Mouse (Mus musculus): Measurements from ENCODE around the gene Ccdc187. TPM values are rescaled to one million over a fixed set of nuclear protein-coding genes. Genes with fewer than 3 reads are reported as not detected.

Gene Ccdc187
- total RNA-seq, 1 experiment, result 0.18 TPM

DNA sequence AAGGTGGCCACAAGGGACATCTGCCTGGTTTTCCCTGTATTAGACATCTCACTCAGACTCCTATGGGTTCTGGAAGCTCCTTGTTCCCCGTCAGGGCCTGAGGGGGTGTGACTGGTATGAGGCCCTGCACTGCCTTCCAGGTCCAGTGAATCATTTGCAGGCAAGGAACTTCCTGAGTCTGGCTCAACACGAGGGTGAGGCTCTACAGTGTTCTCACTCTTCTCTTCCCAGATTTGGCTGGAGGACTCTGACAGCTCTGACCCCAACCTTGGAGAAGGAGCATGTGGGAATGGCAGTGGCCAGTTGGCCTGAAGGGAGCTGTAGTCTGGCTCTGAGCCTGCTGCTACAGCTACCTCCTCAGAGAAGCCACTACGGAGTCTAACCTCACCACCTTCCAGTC, 46.8 kb downstream of the Ccdc187 start:
- no peaks in the 10 kb centered on the region for H3K36me3 ChIP-seq (ENCODE audit: control insufficient read depth, insufficient read depth, low read length, poor library complexity, severe bottlenecking)
- in situ Hi-C loops (cut with MboI; ENCODE audit: low sequenced_read_pairs in 2 of 2, unreplicated experiment in 2 of 2), result no loop called here
- no peaks in the 10 kb centered on the region for H3K9me3 ChIP-seq (ENCODE audit: control insufficient read depth, insufficient read depth, low read depth, low read length)
- H3K4me3 ChIP-seq (ENCODE audit: insufficient read depth in 1 of 2, low read depth in 1 of 2, low read length in 2 of 2, poor library complexity in 1 of 2, severe bottlenecking in 1 of 2), result no peak overlapping the region
- peaks cover 0 to under 1% of the 10 kb centered on the region in 2 experiments; a peak in 1 of 4 replicates for H3K4me1 ChIP-seq (ENCODE audit: control insufficient read depth in 2 of 2, insufficient read depth in 2 of 2, low read length in 2 of 2, poor library complexity in 1 of 2)
- no peak for DNase-seq (ENCODE audit: low read depth, low spot score)
- no peak for TF ChIP-seq ZNF384 (IDR thresholded peaks at IDR 0.05; ENCODE audit: low read depth, low read length)
- no peak for TF ChIP-seq HCFC1 (IDR thresholded peaks at IDR 0.05; ENCODE audit: borderline replicate concordance, insufficient read depth, low read length)
- TF ChIP-seq ZC3H11A (IDR thresholded peaks at IDR 0.05; ENCODE audit: borderline replicate concordance, low read depth, low read length), result no peak
- no peak overlapping the region for H3K9ac ChIP-seq (ENCODE audit: insufficient read depth, low read depth, low read length, poor library complexity, severe bottlenecking)
- H3K27ac ChIP-seq (ENCODE audit: insufficient read depth, low read depth, low read length, poor library complexity, severe bottlenecking), result no peak overlapping the region

- in situ Hi-C loops (cut with MboI; ENCODE audit: low sequenced_read_pairs in 2 of 2, unreplicated experiment in 2 of 2), result no loop called here
- H3K9me3 ChIP-seq (ENCODE audit: control insufficient read depth, insufficient read depth, low read depth, low read length), result no peaks in the 10 kb centered on the region
- no peaks in the 10 kb centered on the region for H3K36me3 ChIP-seq (ENCODE audit: control insufficient read depth, insufficient read depth, low read length, poor library complexity, severe bottlenecking)
- no peak for DNase-seq (ENCODE audit: low read depth, low spot score)
- H3K27ac ChIP-seq (ENCODE audit: insufficient read depth, low read depth, low read length, poor library complexity, severe bottlenecking), result no peak overlapping the region
- H3K4me1 ChIP-seq (ENCODE audit: control insufficient read depth in 2 of 2, insufficient read depth in 2 of 2, low read length in 2 of 2, poor library complexity in 1 of 2), result no peaks in the 10 kb centered on the region; a peak in 1 of 4 replicates
- no peak overlapping the region for H3K9ac ChIP-seq (ENCODE audit: insufficient read depth, low read depth, low read length, poor library complexity, severe bottlenecking)
- H3K4me3 ChIP-seq (ENCODE audit: insufficient read depth in 1 of 2, low read depth in 1 of 2, low read length in 2 of 2, poor library complexity in 1 of 2, severe bottlenecking in 1 of 2), result no peak overlapping the region
- TF ChIP-seq ZC3H11A (IDR thresholded peaks at IDR 0.05; ENCODE audit: borderline replicate concordance, low read depth, low read length), result no peak
- no peak for TF ChIP-seq CHD2 (IDR thresholded peaks at IDR 0.05; ENCODE audit: low read depth, low read length)
These were observed 53.5 kb downstream of the Ccdc187 start for GRCm38 (mm10) chr2:26240841-26241240.

- no peak overlapping the region for H3K9ac ChIP-seq (ENCODE audit: insufficient read depth, low read depth, low read length, poor library complexity, severe bottlenecking)
- H3K4me1 ChIP-seq (ENCODE audit: control insufficient read depth in 2 of 2, insufficient read depth in 2 of 2, low read length in 2 of 2, poor library complexity in 1 of 2), result no peaks in the 10 kb centered on the region; a peak in 1 of 4 replicates
- TF ChIP-seq CHD2 (IDR thresholded peaks at IDR 0.05; ENCODE audit: low read depth, low read length) (no peak), ZC3H11A (IDR thresholded peaks at IDR 0.05; ENCODE audit: borderline replicate concordance, low read depth, low read length) (no peak), HCFC1 (IDR thresholded peaks at IDR 0.05; ENCODE audit: borderline replicate concordance, insufficient read depth, low read length) (no peak), MAFK (IDR thresholded peaks at IDR 0.05; ENCODE audit: insufficient read depth, low read depth, low read length) (no peak), ZNF384 (IDR thresholded peaks at IDR 0.05; ENCODE audit: low read depth, low read length) (no peak)
- no peak for DNase-seq (ENCODE audit: low read depth, low spot score)
- no peaks in the 10 kb centered on the region for H3K36me3 ChIP-seq (ENCODE audit: control insufficient read depth, insufficient read depth, low read length, poor library complexity, severe bottlenecking)
- H3K9me3 ChIP-seq (ENCODE audit: control insufficient read depth, insufficient read depth, low read depth, low read length), result no peaks in the 10 kb centered on the region
- no peak overlapping the region for H3K27ac ChIP-seq (ENCODE audit: insufficient read depth, low read depth, low read length, poor library complexity, severe bottlenecking)
- in situ Hi-C loops (cut with MboI; ENCODE audit: low sequenced_read_pairs in 2 of 2, unreplicated experiment in 2 of 2), result no loop called here
- H3K4me3 ChIP-seq (ENCODE audit: insufficient read depth in 1 of 2, low read depth in 1 of 2, low read length in 2 of 2, poor library complexity in 1 of 2, severe bottlenecking in 1 of 2), result no peak overlapping the region
These were observed 54.0 kb downstream of the Ccdc187 start for GRCm38 (mm10) chr2:26240330-26240729.

DNA sequence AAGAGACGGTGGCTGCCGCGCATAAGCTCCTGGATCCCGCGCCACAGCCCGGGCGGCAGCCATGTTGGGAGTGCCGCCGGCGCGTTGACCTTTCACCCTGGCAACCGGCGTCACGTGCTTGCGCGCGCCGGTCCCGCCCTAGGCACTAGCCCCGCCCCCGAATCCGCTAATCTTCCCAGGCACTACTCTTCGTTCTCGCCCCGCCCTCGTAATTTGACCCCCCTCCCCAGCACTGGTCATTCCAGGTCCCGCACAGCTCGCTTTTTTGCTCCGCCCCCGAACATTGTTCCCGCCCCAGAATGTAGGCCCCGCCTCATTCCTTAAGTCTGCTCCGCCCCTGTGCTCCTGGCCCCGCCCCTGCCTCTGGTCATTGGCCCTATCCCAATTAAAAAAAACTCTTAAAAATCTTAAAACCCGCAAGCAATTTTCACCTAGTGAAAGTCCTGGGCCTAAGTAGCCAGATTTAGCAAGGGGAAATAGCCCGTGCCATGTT, 57.0 kb downstream of the Ccdc187 start, which contains the start of gene Qsox2:
TSS of gene Qsox2 (minus strand) at position 236 of the 493 bp plus-strand sequence.
- H3K36me3 ChIP-seq (ENCODE audit: control insufficient read depth, insufficient read depth, low read length, poor library complexity, severe bottlenecking), result peaks cover 2% of the 10 kb centered on the region; the same call in 1 of the 2 replicates
- peak; percentile 96 for DNase-seq (ENCODE audit: low read depth, low spot score)
- H3K4me3 ChIP-seq (ENCODE audit: insufficient read depth in 1 of 2, low read depth in 1 of 2, low read length in 2 of 2, poor library complexity in 1 of 2, severe bottlenecking in 1 of 2), result peak within 1 kb of the TSS; percentile 87 to 92
- no peaks in the 10 kb centered on the region; a peak in 1 of 4 replicates for H3K4me1 ChIP-seq (ENCODE audit: control insufficient read depth in 2 of 2, insufficient read depth in 2 of 2, low read length in 2 of 2, poor library complexity in 1 of 2)
- TF ChIP-seq HCFC1 (IDR thresholded peaks at IDR 0.05; ENCODE audit: borderline replicate concordance, insufficient read depth, low read length) (peak; percentile 67; the same call in 1 of the 2 replicates), ZNF384 (IDR thresholded peaks at IDR 0.05; ENCODE audit: low read depth, low read length) (peak; percentile 97), ZC3H11A (IDR thresholded peaks at IDR 0.05; ENCODE audit: borderline replicate concordance, low read depth, low read length) (no peak), CHD2 (IDR thresholded peaks at IDR 0.05; ENCODE audit: low read depth, low read length) (no peak), MAFK (IDR thresholded peaks at IDR 0.05; ENCODE audit: insufficient read depth, low read depth, low read length) (no peak)
- no peaks in the 10 kb centered on the region for H3K9me3 ChIP-seq (ENCODE audit: control insufficient read depth, insufficient read depth, low read depth, low read length)
- peak within 1 kb of the TSS; percentile 86 for H3K9ac ChIP-seq (ENCODE audit: insufficient read depth, low read depth, low read length, poor library complexity, severe bottlenecking)
- 0 out of 2 replicates have a peak within 1 kb of the TSS, but pooled peaks have one; percentile 3 for H3K27ac ChIP-seq (ENCODE audit: insufficient read depth, low read depth, low read length, poor library complexity, severe bottlenecking)
- in situ Hi-C loops (cut with MboI; ENCODE audit: low sequenced_read_pairs in 2 of 2, unreplicated experiment in 2 of 2), result no loop called here
